ENCODE assay signal across 31 mouse cellular contexts in genomic region chr17:84575108-84575507, GRCm38 (mm10). TPM values are rescaled to one million over a fixed set of nuclear protein-coding genes. Genes with fewer than 3 reads are reported as not detected.
A peak's percentile ranks its signal among the peaks of the same experiment; 100 is the strongest.
DNase-seq lines count a peak whose midpoint lies in the region; ATAC-seq and TF ChIP-seq lines count a peak whose summit lies in the region.
"Had no signal": no experiment of that assay in that cellular context is flagged by ENCODE, and none has a peak within 500 bp of the region (broad histone marks: within the 10 kb centered on the region; RNA-seq: fewer than 3 reads in every experiment).

No protein-coding gene starts in this region.

- peak; percentile 2 for DNase-seq in forebrain, embryonic 10.5 days (ENCODE audit: extremely low spot score, low spot score)
- DNase-seq in intestine, embryonic 14.5 days (ENCODE audit: low spot score) = peak; percentile 21
- peak; percentile 55 for DNase-seq in right cerebral cortex, adult 18-20 months
- DNase-seq in right cerebral cortex, postnatal 4 days = no peak
- DNase-seq in thymus, adult 2 months = no peak
- no peak for DNase-seq in cerebellum, adult 8-10 months
- DNase-seq: adrenal gland, postnatal 10 days; adrenal gland, postnatal 36 days; cerebellum, adult 11 months; cerebellum, adult 2 months; cerebellum, postnatal 10 days; cerebellum, postnatal 36 days; embryo, embryonic 11 days; gastrocnemius, adult 2 months; gastrocnemius, postnatal 14 days; heart, adult 18-20 months; heart, postnatal 10 days; heart, postnatal 4 days had no signal

- H3K9me3 ChIP-seq in forebrain, embryonic 10.5 days = no peaks in the 10 kb centered on the region
- no peaks in the 10 kb centered on the region for H3K9me3 ChIP-seq in forebrain, embryonic 16.5 days (ENCODE audit: control insufficient read depth, low read length)
- no peaks in the 10 kb centered on the region for H3K9me3 ChIP-seq in intestine, embryonic 14.5 days (ENCODE audit: control insufficient read depth, low read length)
- H3K9me3 ChIP-seq in intestine, embryonic 16.5 days (ENCODE audit: control insufficient read depth, low read length) = no peaks in the 10 kb centered on the region
- H3K9me3 ChIP-seq: embryonic facial prominence, embryonic 10.5 days; embryonic facial prominence, embryonic 13.5 days; G1E; heart, embryonic 12.5 days; heart, embryonic 15.5 days had no signal

- no peak overlapping the region for H3K4me2 ChIP-seq in forebrain, embryonic 16.5 days (ENCODE audit: low read length)
- H3K4me2 ChIP-seq in intestine, embryonic 14.5 days (ENCODE audit: low read length) = no peak overlapping the region
- no peak overlapping the region for H3K4me2 ChIP-seq in intestine, embryonic 16.5 days (ENCODE audit: low read depth, low read length)
- H3K4me2 ChIP-seq: embryonic facial prominence, embryonic 13.5 days; heart, embryonic 12.5 days; heart, embryonic 15.5 days; hindbrain, embryonic 14.5 days had no signal

- no peak overlapping the region for H3K4me3 ChIP-seq in forebrain, embryonic 10.5 days
- H3K4me3 ChIP-seq in forebrain, embryonic 16.5 days (replicated peaks; ENCODE audit: low read length) = no peak overlapping the region
- H3K4me3 ChIP-seq in intestine, embryonic 14.5 days (ENCODE audit: low read depth, low read length) = no peak overlapping the region
- no peak overlapping the region for H3K4me3 ChIP-seq in intestine, embryonic 16.5 days (ENCODE audit: low read length)
- H3K4me3 ChIP-seq in thymus, adult 2 months (ENCODE audit: control insufficient read depth, insufficient read depth, low read length) = no peak overlapping the region
- H3K4me3 ChIP-seq: embryonic facial prominence, embryonic 10.5 days; embryonic facial prominence, embryonic 13.5 days; gastrocnemius, adult 2 months; heart, embryonic 12.5 days; heart, embryonic 15.5 days had no signal

- no peak for TF ChIP-seq POLR2A in thymus, adult 2 months (IDR thresholded peaks at IDR 0.05; ENCODE audit: control insufficient read depth, extremely low read depth, insufficient read depth, low read length, poor library complexity)

- H3K36me3 ChIP-seq in forebrain, embryonic 10.5 days (replicated peaks) = 0 out of 2 replicates have a peak, but pooled peaks cover 3% of the 10 kb centered on the region
- H3K36me3 ChIP-seq in forebrain, embryonic 16.5 days (ENCODE audit: control insufficient read depth, insufficient read depth) = no peaks in the 10 kb centered on the region
- peaks cover 38% of the 10 kb centered on the region for H3K36me3 ChIP-seq in intestine, embryonic 14.5 days (ENCODE audit: control insufficient read depth, insufficient read depth, low read length)
- no peaks in the 10 kb centered on the region for H3K36me3 ChIP-seq in intestine, embryonic 16.5 days (ENCODE audit: control insufficient read depth, insufficient read depth, low read length)
- H3K36me3 ChIP-seq in thymus, adult 2 months (ENCODE audit: control insufficient read depth, insufficient read depth, low read length) = no peaks in the 10 kb centered on the region
- H3K36me3 ChIP-seq: G1E; heart, embryonic 12.5 days; heart, embryonic 15.5 days had no signal

- H3K9ac ChIP-seq in forebrain, embryonic 16.5 days (replicated peaks; ENCODE audit: low read depth, low read length) = no peak overlapping the region
- no peak overlapping the region for H3K9ac ChIP-seq in intestine, embryonic 14.5 days (ENCODE audit: low read length)
- H3K9ac ChIP-seq in intestine, embryonic 16.5 days (ENCODE audit: low read depth, low read length) = no peak overlapping the region
- H3K9ac ChIP-seq: embryonic facial prominence, embryonic 13.5 days; heart, embryonic 12.5 days; heart, embryonic 15.5 days; hindbrain, embryonic 14.5 days had no signal

- no peak overlapping the region for H3K27ac ChIP-seq in forebrain, embryonic 10.5 days
- no peak overlapping the region for H3K27ac ChIP-seq in forebrain, embryonic 16.5 days (ENCODE audit: low read length)
- no peak overlapping the region for H3K27ac ChIP-seq in intestine, embryonic 14.5 days (ENCODE audit: low read depth)
- H3K27ac ChIP-seq in intestine, embryonic 16.5 days (ENCODE audit: low read length) = no peak overlapping the region
- no peak overlapping the region for H3K27ac ChIP-seq in thymus, adult 2 months (ENCODE audit: control insufficient read depth, insufficient read depth, low read length)
- H3K27ac ChIP-seq: embryonic facial prominence, embryonic 10.5 days; embryonic facial prominence, embryonic 13.5 days; gastrocnemius, adult 2 months; heart, embryonic 15.5 days; hindbrain, embryonic 14.5 days; hindbrain, postnatal 0 days had no signal

- ATAC-seq in forebrain, embryonic 16.5 days = no peak
- no peak for ATAC-seq in intestine, embryonic 14.5 days (replicated peaks; ENCODE audit: low FRiP score, low TSS enrichment, low read depth)
- no peak for ATAC-seq in intestine, embryonic 16.5 days
- ATAC-seq: forebrain, embryonic 14.5 days; hindbrain, postnatal 0 days; inflammation-experienced regulatory T-cells, adult 6 months; Patski had no signal

- WGBS in forebrain, embryonic 10.5 days = 94% methylated on average over 5 of the region's 5 CpGs
- 82% methylated on average over 5 of the region's 5 CpGs for WGBS in forebrain, embryonic 16.5 days
- 88% methylated on average over 5 of the region's 5 CpGs for WGBS in intestine, embryonic 14.5 days
- WGBS in intestine, embryonic 16.5 days = 86% methylated on average over 5 of the region's 5 CpGs
- WGBS in thymus, adult 2 months = 95% methylated on average over 5 of the region's 5 CpGs

- peaks cover 3% of the 10 kb centered on the region; the same call in 1 of the 2 replicates for H3K4me1 ChIP-seq in forebrain, embryonic 10.5 days
- H3K4me1 ChIP-seq in forebrain, embryonic 16.5 days (replicated peaks; ENCODE audit: control insufficient read depth, insufficient read depth, low read length) = no peaks in the 10 kb centered on the region
- no peaks in the 10 kb centered on the region for H3K4me1 ChIP-seq in intestine, embryonic 14.5 days (replicated peaks; ENCODE audit: control insufficient read depth, insufficient read depth, low read length)
- H3K4me1 ChIP-seq in intestine, embryonic 16.5 days (ENCODE audit: control insufficient read depth, insufficient read depth, low read length) = peaks cover 3% of the 10 kb centered on the region
- H3K4me1 ChIP-seq in thymus, adult 2 months (replicated peaks; ENCODE audit: control insufficient read depth, insufficient read depth, low read length) = no peaks in the 10 kb centered on the region
- H3K4me1 ChIP-seq: heart, embryonic 12.5 days; heart, embryonic 15.5 days had no signal

- TF ChIP-seq CTCF in thymus, adult 2 months (IDR thresholded peaks at IDR 0.05; ENCODE audit: borderline replicate concordance, control insufficient read depth, extremely low read depth, insufficient read depth, low read length, poor library complexity) = no peak

- no peaks in the 10 kb centered on the region for H3K27me3 ChIP-seq in forebrain, embryonic 10.5 days (ENCODE audit: poor library complexity, severe bottlenecking)
- H3K27me3 ChIP-seq in forebrain, embryonic 16.5 days (replicated peaks; ENCODE audit: control insufficient read depth, insufficient read depth, low read length) = no peaks in the 10 kb centered on the region
- H3K27me3 ChIP-seq in intestine, embryonic 14.5 days (replicated peaks; ENCODE audit: control insufficient read depth, insufficient read depth, low read length) = no peaks in the 10 kb centered on the region
- H3K27me3 ChIP-seq in intestine, embryonic 16.5 days (replicated peaks; ENCODE audit: control insufficient read depth, insufficient read depth, low read length) = no peaks in the 10 kb centered on the region
- H3K27me3 ChIP-seq in thymus, adult 2 months (ENCODE audit: control insufficient read depth, insufficient read depth, low read length) = no peaks in the 10 kb centered on the region
- H3K27me3 ChIP-seq: CH12.LX; embryonic facial prominence, embryonic 13.5 days; heart, embryonic 12.5 days; heart, embryonic 15.5 days; Patski had no signal

RNA-seq across cellular contexts. Expression of gene Dync2li1, which starts 51.2 kb away (rescaled TPM):
- polyA plus RNA-seq in forebrain, embryonic 10.5 days (2016; fragmentation: Nextera tagmentation; extraction: Ambion mirVana) = 35.5 and 36.0 TPM in 2 replicates
- polyA plus RNA-seq in forebrain, embryonic 16.5 days (2015; fragmentation: Nextera tagmentation; extraction: Ambion mirVana) = 33.0 and 34.4 TPM in 2 replicates
- polyA plus RNA-seq in intestine, embryonic 14.5 days (2014; fragmentation: Nextera tagmentation; extraction: Ambion mirVana) = 29.6 and 31.1 TPM in 2 replicates
- polyA plus RNA-seq in intestine, embryonic 16.5 days (2015; fragmentation: Nextera tagmentation; extraction: Ambion mirVana) = 18.1 and 20.1 TPM in 2 replicates
- polyA plus RNA-seq in thymus, adult 2 months (2012; rRNA removed) = 0.84 and 1.1 TPM in 2 replicates
- polyA plus RNA-seq: G1E had no signal

Comparison
In these comparisons a context has a peak if more than half of its experiments do, and no peak if none do; other contexts are left out.
1. DNase-seq: peak in forebrain, embryonic 10.5 days (single experiment), intestine, embryonic 14.5 days (single experiment) and right cerebral cortex, adult 18-20 months (single experiment); none in right cerebral cortex, postnatal 4 days (single experiment), thymus, adult 2 months (single experiment) and cerebellum, adult 8-10 months (single experiment).